Mouse (Mus musculus): Measurements from ENCODE around the gene Plcb1.

DNA sequence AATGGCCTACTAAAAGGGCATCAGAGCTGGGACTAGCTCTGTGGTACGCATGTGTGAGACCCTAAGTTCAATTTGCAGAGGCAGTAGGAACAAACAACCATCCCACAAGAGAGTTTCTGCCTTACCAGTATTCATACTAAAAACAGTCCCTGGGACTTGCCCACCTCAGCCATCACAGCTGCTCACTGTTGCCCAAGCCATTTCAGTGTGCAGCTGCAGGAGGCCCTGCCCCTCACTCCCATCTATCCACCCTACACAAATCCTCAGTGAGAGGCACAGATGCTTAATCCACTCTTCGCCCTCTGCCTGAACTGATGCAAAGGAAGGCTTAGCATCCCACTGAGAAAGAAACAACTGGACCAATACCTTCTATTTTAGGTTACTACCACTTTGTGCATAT is 703.3 kb downstream of the Plcb1 start:
- TF ChIP-seq POLR2A (IDR thresholded peaks at IDR 0.05; ENCODE audit: low read depth, low read length) (no peak), CTCF (IDR thresholded peaks at IDR 0.05; ENCODE audit: extremely low read depth, insufficient read length, insufficient replicate concordance, low read depth, low read length) (no peak)
